Mouse (Mus musculus): Measurements from ENCODE around the gene Zscan29. TPM values are rescaled to one million over a fixed set of nuclear protein-coding genes. Genes with fewer than 3 reads are reported as not detected.

Zscan29 gene
- polyA plus RNA-seq (2015; fragmentation: Nextera tagmentation; extraction: Ambion mirVana): 3.3 and 4.0 TPM in 2 replicates

DNA sequence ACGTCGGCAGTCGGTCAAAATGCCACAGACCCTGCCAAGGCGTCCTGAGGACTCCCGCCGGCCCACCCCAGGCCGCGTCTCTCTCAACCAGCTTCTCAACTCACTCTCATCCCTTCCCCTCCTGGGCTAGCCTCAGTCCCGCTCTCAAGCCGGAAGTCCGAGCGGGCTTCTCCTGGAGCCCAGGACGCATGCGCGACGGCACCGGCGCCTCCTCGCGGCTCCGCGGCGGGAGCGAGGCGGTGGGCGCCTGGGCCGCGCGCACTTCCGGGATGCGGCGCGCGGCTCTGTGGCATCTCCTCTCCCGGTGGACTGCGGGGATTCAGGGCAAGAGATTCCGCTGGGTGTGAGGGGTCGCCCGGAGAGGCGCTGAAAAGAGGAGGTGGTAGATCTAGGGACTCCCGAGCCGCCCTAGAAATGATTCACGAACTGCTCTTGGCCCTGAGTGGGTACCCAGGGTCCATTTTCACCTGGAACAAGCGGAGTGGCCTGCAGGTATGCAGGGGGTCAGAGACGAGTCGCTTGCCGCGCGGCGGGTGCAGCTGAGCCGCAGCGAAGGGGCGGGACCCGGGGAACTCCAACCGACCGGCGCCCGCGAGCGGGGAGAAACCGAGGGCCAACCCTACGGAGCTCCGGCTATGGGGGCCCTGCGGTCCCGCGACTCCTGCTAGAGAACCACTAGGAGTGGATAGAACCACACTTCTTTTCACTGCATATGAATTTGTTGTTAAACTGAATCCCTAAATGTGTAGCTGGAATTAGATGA, at the start of gene Zscan29:
Zscan29 (minus strand) TSS at position 146 of the 763 bp plus-strand sequence.
- peak within 1 kb of the TSS; percentile 93 for H3K27ac ChIP-seq
- peak within 1 kb of the TSS; percentile 89 for H3K4me3 ChIP-seq (replicated peaks)
- peak within 1 kb of the TSS; percentile 90 for H3K4me2 ChIP-seq
- H3K36me3 ChIP-seq: peaks cover 44% of the 10 kb centered on the region
- WGBS (ENCODE audit: insufficient replicate concordance): under 1% methylated on average over 66 of the region's 66 CpGs
- peak within 1 kb of the TSS; percentile 92 for H3K9ac ChIP-seq
- H3K9me3 ChIP-seq (replicated peaks): no peaks in the 10 kb centered on the region
- ATAC-seq (ENCODE audit: low read depth) (peak; percentile 94), DNase-seq (peak; percentile 83)
- peaks cover 34% of the 10 kb centered on the region for H3K4me1 ChIP-seq (replicated peaks)
- no peaks in the 10 kb centered on the region for H3K27me3 ChIP-seq

DNA sequence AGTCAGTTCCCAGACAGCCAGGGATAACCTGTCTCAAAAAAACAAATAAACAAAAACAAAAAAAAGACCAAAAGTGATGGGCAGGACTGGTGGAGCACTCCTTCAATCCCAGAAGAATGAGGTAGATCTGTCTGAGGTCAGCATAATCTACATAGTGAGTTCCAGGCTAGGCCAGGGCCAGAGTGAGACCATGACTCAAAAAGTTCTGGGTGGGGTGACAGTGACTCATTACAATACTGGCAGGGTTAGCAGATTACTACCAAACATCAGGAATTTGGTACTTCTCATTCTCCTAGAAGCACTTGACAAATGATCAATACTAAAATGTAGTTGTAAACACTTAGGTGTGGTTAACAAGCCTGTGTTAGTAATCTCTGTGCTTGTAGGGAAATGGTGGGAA, 49.1 kb upstream of the Zscan29 start:
- ATAC-seq (ENCODE audit: low read depth) (no peak), DNase-seq (no peak)
- Histone ChIP-seq H3K4me3 (replicated peaks) (no peak overlapping the region), H3K9ac (no peak overlapping the region), H3K4me2 (no peak overlapping the region), H3K27me3 (no peaks in the 10 kb centered on the region), H3K27ac (no peak overlapping the region), H3K36me3 (peaks cover 70% of the 10 kb centered on the region), H3K4me1 (replicated peaks) (no peaks in the 10 kb centered on the region), H3K9me3 (replicated peaks) (no peaks in the 10 kb centered on the region)

DNA sequence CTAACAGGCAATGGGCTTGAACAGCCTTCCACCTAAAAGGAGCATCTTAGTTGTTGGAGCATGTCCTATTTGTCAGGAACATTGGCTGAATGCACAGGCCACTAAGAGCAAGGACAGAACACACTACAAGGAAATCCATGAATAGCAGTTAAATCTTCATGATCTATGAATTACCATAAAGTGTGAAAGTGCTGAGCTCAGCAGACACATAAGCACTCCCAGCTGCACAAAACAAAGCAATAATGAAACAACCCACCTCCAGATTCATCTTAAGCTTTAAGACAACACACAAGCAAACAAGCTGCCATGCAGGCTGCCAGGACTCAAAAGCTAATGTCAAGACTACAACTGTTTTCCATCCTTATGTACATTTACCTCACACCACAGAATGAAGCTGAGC, 48.3 kb upstream of the Zscan29 start:
- Histone ChIP-seq H3K4me3 (replicated peaks) (no peak overlapping the region), H3K9ac (no peak overlapping the region), H3K27me3 (no peaks in the 10 kb centered on the region), H3K4me2 (no peak overlapping the region), H3K36me3 (peaks cover 77% of the 10 kb centered on the region), H3K27ac (no peak overlapping the region), H3K9me3 (replicated peaks) (no peaks in the 10 kb centered on the region), H3K4me1 (replicated peaks) (no peaks in the 10 kb centered on the region)
- ATAC-seq (ENCODE audit: low read depth) (no peak), DNase-seq (no peak)

DNA sequence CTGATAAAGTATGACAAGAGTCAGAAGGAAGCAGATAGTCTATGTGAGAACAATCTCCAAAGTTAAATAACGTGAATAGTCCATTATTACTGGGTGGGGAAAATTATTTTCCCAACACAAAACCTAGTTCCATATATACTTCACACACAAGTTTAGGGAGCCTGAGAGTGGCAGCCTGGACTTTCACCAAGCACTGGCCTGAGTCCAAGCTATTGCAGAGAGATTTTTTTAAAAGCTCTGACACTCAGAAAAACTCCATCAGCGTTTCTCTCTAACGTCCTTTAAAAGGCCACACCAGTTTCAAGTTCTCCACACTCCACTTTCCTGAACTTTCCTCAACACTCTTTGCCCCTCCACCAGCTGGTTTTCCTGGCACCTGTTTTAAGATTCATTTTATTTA, 43.6 kb upstream of the Zscan29 start:
- H3K36me3 ChIP-seq: peaks cover 79% of the 10 kb centered on the region
- DNase-seq: no peak
- H3K27me3 ChIP-seq: no peaks in the 10 kb centered on the region
- H3K4me3 ChIP-seq (replicated peaks): no peak overlapping the region
- H3K4me1 ChIP-seq (replicated peaks): no peaks in the 10 kb centered on the region
- H3K9ac ChIP-seq: no peak overlapping the region
- no peak overlapping the region for H3K27ac ChIP-seq
- WGBS (ENCODE audit: insufficient replicate concordance): 85% methylated on average over 3 of the region's 3 CpGs
- H3K4me2 ChIP-seq: no peak overlapping the region
- ATAC-seq (ENCODE audit: low read depth): no peak
- no peaks in the 10 kb centered on the region for H3K9me3 ChIP-seq (replicated peaks)

DNA sequence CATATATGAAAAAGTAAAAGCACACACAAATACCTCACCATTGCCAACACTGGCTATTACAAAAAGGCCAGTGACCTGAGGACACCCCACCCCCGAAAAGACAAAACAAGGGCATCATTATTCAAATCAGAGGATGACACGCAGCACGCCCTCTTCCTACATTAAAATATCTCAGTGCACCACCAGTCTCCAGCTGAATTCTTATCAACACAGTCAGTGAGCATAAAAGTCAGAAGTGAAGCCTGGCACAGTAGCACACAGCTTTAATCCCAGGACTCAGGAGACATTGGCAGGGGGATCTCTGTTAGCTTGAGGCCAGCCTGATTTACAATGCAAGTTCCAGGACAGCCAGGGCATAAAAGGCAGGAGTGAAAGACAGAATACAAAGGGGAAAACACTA, 35.6 kb upstream of the Zscan29 start:
- no peak overlapping the region for H3K4me3 ChIP-seq (replicated peaks)
- DNase-seq (peak; percentile 6), ATAC-seq (ENCODE audit: low read depth) (no peak)
- H3K4me2 ChIP-seq: no peak overlapping the region
- peaks cover 91% of the 10 kb centered on the region for H3K36me3 ChIP-seq
- H3K9ac ChIP-seq: no peak overlapping the region
- 50% methylated on average over 3 of the region's 3 CpGs for WGBS (ENCODE audit: insufficient replicate concordance)
- peaks cover 9% of the 10 kb centered on the region for H3K4me1 ChIP-seq (replicated peaks)
- H3K9me3 ChIP-seq (replicated peaks): no peaks in the 10 kb centered on the region
- no peak overlapping the region for H3K27ac ChIP-seq
- H3K27me3 ChIP-seq: no peaks in the 10 kb centered on the region

DNA sequence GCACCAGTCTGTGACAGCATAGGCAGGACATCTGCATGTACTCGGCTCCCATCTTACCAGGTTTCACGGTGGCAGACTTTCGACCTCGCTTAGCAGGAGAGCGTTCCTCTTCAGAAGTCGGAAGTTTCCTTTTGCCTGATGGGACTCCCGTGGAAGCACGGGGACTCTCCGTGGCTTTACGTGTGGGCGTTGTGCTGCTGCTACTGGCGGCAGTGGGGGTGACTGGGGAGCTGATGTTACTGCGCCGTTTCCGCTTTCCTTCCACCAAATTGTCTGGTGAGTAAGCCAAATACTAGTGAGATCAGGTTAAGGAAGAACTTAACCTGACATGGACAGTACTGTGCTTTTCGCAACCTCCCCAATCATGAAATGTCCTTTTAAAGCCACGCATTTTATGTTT, 33.4 kb upstream of the Zscan29 start:
- no peak overlapping the region for H3K4me3 ChIP-seq (replicated peaks)
- H3K4me2 ChIP-seq: no peak overlapping the region
- no peak for DNase-seq
- peaks cover 9% of the 10 kb centered on the region for H3K4me1 ChIP-seq (replicated peaks)
- H3K9ac ChIP-seq: no peak overlapping the region
- H3K27me3 ChIP-seq: no peaks in the 10 kb centered on the region
- H3K36me3 ChIP-seq: peaks cover 92% of the 10 kb centered on the region
- 90% methylated on average over 17 of the region's 17 CpGs for WGBS (ENCODE audit: insufficient replicate concordance)
- no peak overlapping the region for H3K27ac ChIP-seq
- ATAC-seq (ENCODE audit: low read depth): no peak
- no peaks in the 10 kb centered on the region for H3K9me3 ChIP-seq (replicated peaks)

DNA sequence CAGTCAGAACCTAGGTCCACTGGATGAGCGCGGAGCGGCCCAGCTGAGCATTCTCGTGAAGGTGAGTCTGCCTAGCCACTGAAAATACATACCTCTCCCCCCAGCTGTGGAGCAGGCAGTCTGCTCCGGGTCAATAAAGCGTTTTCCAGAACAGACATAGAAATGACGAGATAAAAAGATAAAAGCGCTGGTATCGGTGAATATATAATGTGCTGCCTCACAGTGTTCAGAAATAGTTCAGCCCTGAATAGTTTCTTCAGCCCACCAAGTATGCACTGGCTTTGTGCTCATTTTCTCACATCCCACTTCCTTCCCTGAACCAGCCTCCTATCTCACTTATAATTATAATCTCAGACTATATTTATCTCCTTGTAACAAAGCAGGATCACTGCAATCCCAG, 24.5 kb upstream of the Zscan29 start:
- no peak for ATAC-seq (ENCODE audit: low read depth)
- H3K36me3 ChIP-seq: peaks cover 98% of the 10 kb centered on the region

DNA sequence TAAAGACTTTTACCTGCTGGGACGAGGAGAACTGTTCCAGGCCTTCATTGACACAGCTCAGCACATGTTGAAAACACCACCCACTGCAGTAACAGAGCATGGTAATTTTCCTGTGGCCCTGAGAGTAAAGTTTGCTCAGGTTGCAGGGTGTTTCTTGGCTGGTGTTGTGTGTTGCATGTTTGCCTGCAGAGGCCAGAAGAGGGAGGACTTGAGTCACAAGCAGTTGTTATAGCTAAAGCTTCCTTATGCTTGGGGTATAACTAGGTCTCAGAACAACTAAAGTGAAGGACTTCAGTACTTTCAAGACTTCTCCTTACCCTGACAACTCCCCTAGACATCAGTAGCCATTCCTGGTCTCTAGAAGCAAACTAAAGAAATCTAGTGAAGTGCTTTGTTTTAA, 17.6 kb upstream of the Zscan29 start:
- no peaks in the 10 kb centered on the region for H3K27me3 ChIP-seq
- peaks cover 87% of the 10 kb centered on the region for H3K36me3 ChIP-seq
- DNase-seq (no peak), ATAC-seq (ENCODE audit: low read depth) (no peak)
- no peak overlapping the region for H3K9ac ChIP-seq
- WGBS (ENCODE audit: insufficient replicate concordance): 80% methylated on average over 1 of the region's 1 CpGs
- no peaks in the 10 kb centered on the region for H3K4me1 ChIP-seq (replicated peaks)
- no peak overlapping the region for H3K4me2 ChIP-seq
- H3K27ac ChIP-seq: no peak overlapping the region
- H3K9me3 ChIP-seq (replicated peaks): no peaks in the 10 kb centered on the region
- H3K4me3 ChIP-seq (replicated peaks): no peak overlapping the region

More for the DNA sequence above, 24.5 kb upstream of the Zscan29 start:
- Histone ChIP-seq H3K4me2 (no peak overlapping the region), H3K9me3 (replicated peaks) (no peaks in the 10 kb centered on the region), H3K4me3 (replicated peaks) (no peak overlapping the region), H3K4me1 (replicated peaks) (no peaks in the 10 kb centered on the region), H3K9ac (no peak overlapping the region), H3K27me3 (no peaks in the 10 kb centered on the region), H3K27ac (no peak overlapping the region)
- no peak for DNase-seq
- WGBS (ENCODE audit: insufficient replicate concordance): 85% methylated on average over 9 of the region's 9 CpGs

DNA sequence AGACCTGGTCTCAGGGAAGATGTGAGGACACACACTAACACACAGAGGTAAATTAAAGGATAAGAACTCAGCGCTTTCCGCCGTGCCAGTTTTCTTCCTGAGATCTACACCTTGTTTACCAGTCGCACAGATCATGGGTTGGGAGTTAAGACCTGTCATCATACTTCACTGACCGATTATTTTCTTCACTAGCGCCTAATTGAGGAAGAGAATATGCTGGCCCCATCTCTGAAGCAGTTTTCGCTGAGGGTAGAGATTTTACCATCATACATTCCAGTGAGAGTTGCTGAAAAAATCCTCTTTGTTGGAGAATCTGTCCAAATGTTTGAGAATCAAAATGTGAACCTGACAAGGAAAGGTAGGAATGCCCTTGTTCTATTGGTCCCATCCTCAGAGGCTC, 13.2 kb upstream of the Zscan29 start:
- no peak for DNase-seq
- Histone ChIP-seq H3K27ac (no peak overlapping the region), H3K36me3 (peaks cover 72% of the 10 kb centered on the region), H3K27me3 (no peaks in the 10 kb centered on the region), H3K4me2 (no peak overlapping the region), H3K4me3 (replicated peaks) (no peak overlapping the region), H3K9ac (no peak overlapping the region), H3K9me3 (replicated peaks) (no peaks in the 10 kb centered on the region), H3K4me1 (replicated peaks) (no peaks in the 10 kb centered on the region)
- 89% methylated on average over 7 of the region's 7 CpGs for WGBS (ENCODE audit: insufficient replicate concordance)
- no peak for ATAC-seq (ENCODE audit: low read depth)

DNA sequence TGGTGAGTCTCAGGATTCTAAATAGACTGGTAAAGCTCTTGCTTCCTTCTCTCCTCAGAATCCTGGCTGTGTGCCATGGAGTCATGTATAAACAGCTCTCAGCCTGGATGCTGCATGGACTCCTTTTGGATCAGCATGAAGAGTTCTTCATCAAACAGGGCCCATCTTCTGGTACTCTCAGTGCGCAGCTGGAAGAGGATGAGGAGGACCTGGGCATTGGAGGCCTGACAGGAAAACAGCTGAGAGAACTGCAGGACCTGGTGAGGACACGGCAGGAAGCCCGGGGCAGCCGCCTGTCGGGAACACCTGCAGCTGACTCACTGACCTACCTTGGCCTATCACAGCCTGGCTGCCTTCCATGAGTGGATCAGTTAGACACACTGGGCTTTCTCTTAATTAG, 12.5 kb upstream of the Zscan29 start:
- Histone ChIP-seq H3K4me1 (replicated peaks) (no peaks in the 10 kb centered on the region), H3K4me2 (no peak overlapping the region), H3K27me3 (no peaks in the 10 kb centered on the region), H3K36me3 (peaks cover 72% of the 10 kb centered on the region), H3K27ac (no peak overlapping the region), H3K4me3 (replicated peaks) (no peak overlapping the region), H3K9ac (no peak overlapping the region), H3K9me3 (replicated peaks) (no peaks in the 10 kb centered on the region)
- DNase-seq (no peak), ATAC-seq (ENCODE audit: low read depth) (no peak)
- WGBS (ENCODE audit: insufficient replicate concordance): 89% methylated on average over 5 of the region's 5 CpGs

DNA sequence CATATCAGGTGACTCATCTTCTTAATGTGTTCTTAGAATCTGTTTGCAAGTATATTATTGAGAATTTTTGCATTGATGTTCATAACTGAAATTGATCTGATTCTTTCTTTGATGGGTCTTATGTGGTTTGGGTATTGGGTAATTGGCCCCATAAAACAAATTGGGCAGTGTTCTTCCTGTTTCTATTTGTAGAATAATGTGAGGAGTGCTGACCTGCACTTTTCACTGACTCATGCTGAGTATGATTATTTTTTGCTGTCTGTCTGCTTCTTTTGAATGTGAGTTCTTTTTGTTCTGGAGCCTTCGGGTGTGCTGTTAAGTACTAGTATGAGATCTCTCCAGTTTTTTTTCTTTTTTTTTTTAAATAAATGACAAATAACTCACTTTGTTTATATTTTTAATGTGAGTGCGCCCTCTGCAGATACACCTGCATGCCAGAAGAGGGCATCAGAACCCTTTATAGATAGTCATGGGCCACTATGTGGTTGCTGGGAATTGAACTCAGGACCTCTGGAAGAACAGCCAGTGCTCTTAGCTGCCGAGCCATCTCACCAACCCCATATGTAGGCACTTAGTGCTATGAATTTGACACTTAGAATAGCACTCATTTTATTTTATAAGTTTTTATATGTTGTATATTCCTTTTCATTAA, 8.0 kb upstream of the Zscan29 start:
- no peaks in the 10 kb centered on the region for H3K9me3 ChIP-seq (replicated peaks)
- no peak overlapping the region for H3K4me3 ChIP-seq (replicated peaks)
- WGBS (ENCODE audit: insufficient replicate concordance): 78% methylated on average over 3 of the region's 3 CpGs
- H3K4me1 ChIP-seq (replicated peaks): no peaks in the 10 kb centered on the region
- H3K27ac ChIP-seq: no peak overlapping the region
- H3K4me2 ChIP-seq: no peak overlapping the region
- H3K27me3 ChIP-seq: no peaks in the 10 kb centered on the region
- H3K9ac ChIP-seq: no peak overlapping the region
- no peak for ATAC-seq (ENCODE audit: low read depth)
- DNase-seq: no peak
- peaks cover 81% of the 10 kb centered on the region for H3K36me3 ChIP-seq

DNA sequence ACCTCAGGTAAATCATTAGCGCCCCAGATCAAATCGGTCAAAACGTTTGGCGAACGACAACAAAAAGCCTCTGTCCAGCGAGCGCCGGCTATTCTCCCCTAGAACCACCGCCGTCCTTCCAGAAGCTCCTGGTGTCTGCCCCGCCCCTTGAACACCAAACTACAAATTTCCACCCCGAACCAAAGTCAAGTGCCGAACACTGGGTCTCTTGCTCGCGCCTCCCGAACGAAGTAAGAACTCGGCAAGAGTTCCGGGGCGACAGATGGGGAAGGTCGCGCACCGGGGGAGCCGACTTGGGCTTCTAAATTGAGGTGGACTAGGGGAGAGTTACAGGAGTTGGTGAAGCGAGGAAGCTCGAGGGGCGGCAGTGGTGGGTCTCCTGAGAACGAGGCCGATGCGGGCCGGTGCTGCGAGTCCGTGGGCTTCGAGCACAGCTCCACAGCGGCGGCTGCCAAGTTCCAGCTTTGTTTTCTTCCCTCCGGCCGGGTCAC, 399 bp downstream of the Zscan29 start, which contains the start of gene Tubgcp4:
Tubgcp4 (plus strand) TSS at position 174 of the 491 bp plus-strand sequence.
- no peaks in the 10 kb centered on the region for H3K9me3 ChIP-seq (replicated peaks)
- DNase-seq (peak; percentile 45), ATAC-seq (ENCODE audit: low read depth) (peak; percentile 37)
- WGBS (ENCODE audit: insufficient replicate concordance): under 1% methylated on average over 38 of the region's 38 CpGs
- H3K4me1 ChIP-seq (replicated peaks): peaks cover 34% of the 10 kb centered on the region
- H3K4me3 ChIP-seq (replicated peaks): peak within 1 kb of the TSS; percentile 89
- H3K9ac ChIP-seq: peak within 1 kb of the TSS; percentile 92
- H3K27ac ChIP-seq: peak within 1 kb of the TSS; percentile 93
- peak within 1 kb of the TSS; percentile 90 for H3K4me2 ChIP-seq
- H3K36me3 ChIP-seq: peaks cover 42% of the 10 kb centered on the region
- no peaks in the 10 kb centered on the region for H3K27me3 ChIP-seq
